Mouse (Mus musculus): ENCODE results near the gene Dnajc5. TPM values are rescaled to one million over a fixed set of nuclear protein-coding genes. Genes with fewer than 3 reads are reported as not detected.
A peak's percentile ranks its signal among the peaks of the same experiment; 100 is the strongest.

Dnajc5 gene
- polyA plus RNA-seq, 1 experiment from 2014 or later = 129 TPM

DNA sequence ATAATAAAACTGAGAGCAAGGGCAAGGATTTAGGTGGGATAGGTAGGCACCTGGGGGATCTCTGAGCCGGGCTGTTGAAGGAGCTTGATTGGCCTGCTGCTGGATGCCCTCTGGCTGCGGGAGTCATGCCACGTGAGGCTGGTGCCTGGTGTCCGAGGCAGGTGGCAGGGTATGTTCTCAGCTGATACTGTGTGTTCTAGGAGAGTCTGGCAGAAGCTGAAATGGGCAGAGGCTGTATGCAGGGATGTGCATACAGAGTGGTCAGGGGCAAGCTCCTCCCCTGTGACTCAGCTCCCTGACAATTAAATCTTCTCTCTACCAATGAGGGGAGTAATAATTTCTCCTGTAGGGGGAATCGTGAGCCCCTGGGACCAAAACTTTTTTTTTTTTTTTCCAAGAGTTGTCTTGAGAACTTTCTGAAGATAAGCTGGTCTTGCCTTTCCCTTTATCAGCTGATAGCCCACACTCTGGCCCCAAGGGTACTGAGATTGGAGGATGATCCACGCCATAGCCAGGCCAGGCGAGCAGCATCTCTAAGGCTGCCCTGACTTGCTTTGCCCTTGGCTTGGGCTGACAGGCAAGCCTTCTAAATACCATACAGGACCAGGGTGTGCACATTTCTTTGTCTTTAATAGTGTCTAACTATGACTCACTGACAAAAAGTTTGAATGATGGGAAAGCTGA lies 77.2 kb downstream of the Dnajc5 start:
- H3K9ac ChIP-seq = no peak overlapping the region
- 73% methylated on average over 7 of the region's 7 CpGs for WGBS
- no peak for ATAC-seq (ENCODE audit: low FRiP score)
- H3K4me2 ChIP-seq = peak overlapping the region; percentile 82
- no peaks in the 10 kb centered on the region for H3K27me3 ChIP-seq
- H3K9me3 ChIP-seq = no peaks in the 10 kb centered on the region
- peaks cover 16% of the 10 kb centered on the region; the same call in 1 of the 2 replicates for H3K36me3 ChIP-seq (replicated peaks)
- peaks cover 46% of the 10 kb centered on the region for H3K4me1 ChIP-seq
- no peak overlapping the region; the same call in 1 of the 2 replicates for H3K4me3 ChIP-seq (replicated peaks)
- H3K27ac ChIP-seq = peak overlapping the region; percentile 84; the same call in 1 of the 2 replicates

DNA sequence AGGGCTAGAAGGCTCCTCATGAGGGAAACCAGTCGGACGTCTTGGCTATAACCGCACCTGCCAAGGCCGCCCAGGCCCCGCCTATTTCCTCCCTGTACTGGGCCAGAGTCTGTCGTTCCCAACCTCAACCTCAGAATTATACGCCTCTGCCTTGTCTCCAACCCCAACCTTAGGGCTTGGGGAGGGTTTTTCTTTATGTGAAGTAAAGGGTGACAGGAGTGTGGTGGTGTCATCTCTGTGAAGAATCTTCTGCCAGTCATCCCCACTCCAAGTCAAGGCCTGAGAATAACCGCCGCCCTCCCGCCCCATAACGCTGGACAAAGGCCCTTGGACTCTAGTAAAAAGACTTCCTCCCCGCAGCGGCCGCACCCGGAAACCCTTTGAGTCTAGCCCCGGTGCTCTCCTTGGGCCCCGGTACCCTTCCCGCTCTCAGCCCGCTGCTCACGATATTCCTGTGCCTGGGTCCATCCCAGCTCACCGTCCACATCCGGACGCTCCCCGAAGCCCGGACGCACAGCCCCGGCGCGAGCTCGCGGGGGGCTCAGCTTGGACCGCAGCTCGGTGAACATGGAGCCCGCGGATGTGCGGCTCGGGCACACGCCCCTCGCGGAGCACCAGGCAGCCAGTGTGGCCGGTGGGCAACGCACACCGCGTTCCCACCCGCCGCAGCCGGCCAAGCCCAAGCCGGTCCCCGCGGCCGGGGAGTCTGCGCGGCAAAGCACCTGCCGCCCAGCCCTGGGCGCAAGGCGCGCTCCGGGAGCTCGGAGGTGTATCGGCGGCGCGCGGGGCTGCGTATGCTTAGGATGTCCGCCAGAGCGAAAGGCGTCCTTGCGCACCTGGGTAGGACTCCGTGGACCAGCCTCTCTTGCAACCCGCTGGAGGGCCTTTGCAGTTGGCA lies 78.4 kb downstream of the Dnajc5 start, which contains the start of gene Samd10:
Samd10 (minus strand) TSS at position 759 of the 898 bp plus-strand sequence.
- ATAC-seq (ENCODE audit: low FRiP score) = peak; percentile 34
- H3K9ac ChIP-seq = peak within 1 kb of the TSS; percentile 92
- H3K27me3 ChIP-seq = no peaks in the 10 kb centered on the region
- H3K9me3 ChIP-seq = no peaks in the 10 kb centered on the region
- H3K4me2 ChIP-seq = peak within 1 kb of the TSS; percentile 82
- peak within 1 kb of the TSS; percentile 76 for H3K4me3 ChIP-seq (replicated peaks)
- peaks cover 16% of the 10 kb centered on the region; the same call in 1 of the 2 replicates for H3K36me3 ChIP-seq (replicated peaks)
- WGBS = under 1% methylated on average over 71 of the region's 71 CpGs
- peaks cover 47% of the 10 kb centered on the region for H3K4me1 ChIP-seq
- peak within 1 kb of the TSS; percentile 84 for H3K27ac ChIP-seq

DNA sequence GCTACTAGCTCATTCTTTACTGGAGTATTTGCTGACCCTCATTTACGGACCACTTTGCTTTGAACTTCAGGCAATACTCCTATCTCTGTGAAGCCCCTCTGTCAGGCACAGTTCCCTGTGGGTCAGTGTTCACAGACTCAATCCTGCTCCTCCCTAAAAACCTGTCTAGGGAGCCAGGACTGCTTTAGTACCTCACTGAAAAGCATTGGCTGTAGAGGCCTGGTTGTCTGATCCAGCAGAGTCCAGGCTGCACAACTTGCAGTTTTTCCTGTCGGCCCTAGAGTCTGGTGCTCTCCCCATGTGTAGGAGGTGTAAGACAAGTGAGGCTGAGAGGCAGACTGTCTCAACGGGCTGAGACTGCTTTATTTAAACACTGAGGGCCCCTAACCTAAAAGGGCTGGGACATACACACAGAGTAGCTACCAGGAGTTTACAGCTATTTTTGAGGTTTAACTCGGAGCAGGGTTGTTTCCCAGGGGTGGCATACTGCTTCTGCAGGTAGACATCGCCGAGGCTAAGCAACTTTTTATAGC lies 80.0 kb downstream of the Dnajc5 start:
- H3K4me3 ChIP-seq (replicated peaks) = peak overlapping the region; percentile 92
- H3K36me3 ChIP-seq (replicated peaks) = peaks cover 16% of the 10 kb centered on the region; the same call in 1 of the 2 replicates
- no peak for ATAC-seq (ENCODE audit: low FRiP score)
- WGBS = 67% methylated on average over 6 of the region's 6 CpGs
- H3K9ac ChIP-seq = peak overlapping the region; percentile 93; the same call in 1 of the 2 replicates
- peak overlapping the region; percentile 84; the same call in 1 of the 2 replicates for H3K27ac ChIP-seq
- H3K4me2 ChIP-seq = peak overlapping the region; percentile 87
- no peaks in the 10 kb centered on the region for H3K9me3 ChIP-seq
- no peaks in the 10 kb centered on the region for H3K27me3 ChIP-seq
- peaks cover 47% of the 10 kb centered on the region for H3K4me1 ChIP-seq

GRCm38 (mm10) chr2:181600828-181601750 lies 80.8 kb downstream of the Dnajc5 start:
- WGBS = 1% methylated on average over 57 of the region's 57 CpGs
- Histone ChIP-seq H3K9ac (peak overlapping the region; percentile 93), H3K4me1 (peaks cover 47% of the 10 kb centered on the region), H3K27me3 (no peaks in the 10 kb centered on the region), H3K4me3 (replicated peaks) (peak overlapping the region; percentile 92), H3K27ac (peak overlapping the region; percentile 84), H3K4me2 (peak overlapping the region; percentile 87), H3K36me3 (replicated peaks) (peaks cover 8% of the 10 kb centered on the region; the same call in 1 of the 2 replicates), H3K9me3 (no peaks in the 10 kb centered on the region)
- peak; percentile 95 for ATAC-seq (ENCODE audit: low FRiP score)

GRCm38 (mm10) chr2:181601751-181602145 lies 81.5 kb downstream of the Dnajc5 start:
- H3K27ac ChIP-seq = no peak overlapping the region
- WGBS = 29% methylated on average over 10 of the region's 10 CpGs
- no peaks in the 10 kb centered on the region for H3K27me3 ChIP-seq
- peak overlapping the region; percentile 93 for H3K9ac ChIP-seq
- no peaks in the 10 kb centered on the region for H3K9me3 ChIP-seq
- peaks cover 47% of the 10 kb centered on the region for H3K4me1 ChIP-seq
- peak overlapping the region; percentile 87 for H3K4me2 ChIP-seq
- ATAC-seq (ENCODE audit: low FRiP score) = no peak
- H3K36me3 ChIP-seq (replicated peaks) = 0 out of 2 replicates have a peak, but pooled peaks cover 2% of the 10 kb centered on the region
- peak overlapping the region; percentile 92 for H3K4me3 ChIP-seq (replicated peaks)

GRCm38 (mm10) chr2:181602367-181602766 lies 82.1 kb downstream of the Dnajc5 start:
- Histone ChIP-seq H3K36me3 (replicated peaks) (no peaks in the 10 kb centered on the region), H3K4me3 (replicated peaks) (peak overlapping the region; percentile 92; the same call in 1 of the 2 replicates), H3K9me3 (no peaks in the 10 kb centered on the region), H3K27ac (no peak overlapping the region), H3K9ac (no peak overlapping the region), H3K4me1 (peaks cover 45% of the 10 kb centered on the region), H3K27me3 (no peaks in the 10 kb centered on the region), H3K4me2 (peak overlapping the region; percentile 87)
- WGBS = 78% methylated on average over 4 of the region's 4 CpGs
- no peak for ATAC-seq (ENCODE audit: low FRiP score)

Small RNA genes lying within 50 kb of the gene (microRNA-seq; reads per million reads assigned to microRNA genes)
- not detected for gene Mir7006

Other genes with a start within 250 kb of the Dnajc5 start
- gene Gmeb2, start 232.4 kb upstream of the Dnajc5 start, polyA plus RNA-seq (2016; fragmentation: Nextera tagmentation; extraction: Ambion mirVana) = 22.3 and 24.2 TPM in 2 replicates
- 360 and 385 TPM in 2 replicates for gene Stmn3, start 206.0 kb upstream of the Dnajc5 start, polyA plus RNA-seq (2016; fragmentation: Nextera tagmentation; extraction: Ambion mirVana)
- gene Rtel1, start 200.7 kb upstream of the Dnajc5 start, polyA plus RNA-seq (2016; fragmentation: Nextera tagmentation; extraction: Ambion mirVana) = 59.1 and 67.3 TPM in 2 replicates
- gene Zgpat, start 155.6 kb upstream of the Dnajc5 start, polyA plus RNA-seq (2016; fragmentation: Nextera tagmentation; extraction: Ambion mirVana) = 62.4 and 69.5 TPM in 2 replicates
- gene Arfrp1, start 155.1 kb upstream of the Dnajc5 start, polyA plus RNA-seq (2016; fragmentation: Nextera tagmentation; extraction: Ambion mirVana) = 83.6 and 86.4 TPM in 2 replicates
- gene Lime1, start 140.4 kb upstream of the Dnajc5 start, polyA plus RNA-seq (2016; fragmentation: Nextera tagmentation; extraction: Ambion mirVana) = 33.9 and 34.5 TPM in 2 replicates
- 14.4 and 16.1 TPM in 2 replicates for gene Zbtb46, start 61.1 kb upstream of the Dnajc5 start, polyA plus RNA-seq (2016; fragmentation: Nextera tagmentation; extraction: Ambion mirVana)
- gene Abhd16b, start 27.3 kb upstream of the Dnajc5 start, polyA plus RNA-seq (2016; fragmentation: Nextera tagmentation; extraction: Ambion mirVana) = 0.10 TPM in 1 of 2 replicates, not detected in the other
- 133 and 134 TPM in 2 replicates for gene Tpd52l2, start 23.3 kb upstream of the Dnajc5 start, polyA plus RNA-seq (2016; fragmentation: Nextera tagmentation; extraction: Ambion mirVana)
- gene Uckl1, start 64.4 kb downstream of the Dnajc5 start, polyA plus RNA-seq (2016; fragmentation: Nextera tagmentation; extraction: Ambion mirVana) = 50.7 and 50.8 TPM in 2 replicates
- gene Prpf6, start 71.4 kb downstream of the Dnajc5 start, polyA plus RNA-seq (2016; fragmentation: Nextera tagmentation; extraction: Ambion mirVana) = 75.6 and 76.9 TPM in 2 replicates
- 70.9 and 74.5 TPM in 2 replicates for gene Zfp512b, start 72.3 kb downstream of the Dnajc5 start, polyA plus RNA-seq (2016; fragmentation: Nextera tagmentation; extraction: Ambion mirVana)
- gene Samd10, start 78.7 kb downstream of the Dnajc5 start, polyA plus RNA-seq (2016; fragmentation: Nextera tagmentation; extraction: Ambion mirVana) = 71.3 and 73.8 TPM in 2 replicates
- gene Gm29797, start 136.5 kb downstream of the Dnajc5 start, polyA plus RNA-seq (2016; fragmentation: Nextera tagmentation; extraction: Ambion mirVana) = 0.28 TPM in 1 of 2 replicates, not detected in the other
- 14.1 and 15.2 TPM in 2 replicates for gene Sox18, start 151.2 kb downstream of the Dnajc5 start, polyA plus RNA-seq (2016; fragmentation: Nextera tagmentation; extraction: Ambion mirVana)
- 23.2 and 28.2 TPM in 2 replicates for gene Tcea2, start 159.8 kb downstream of the Dnajc5 start, polyA plus RNA-seq (2016; fragmentation: Nextera tagmentation; extraction: Ambion mirVana)
- gene Rgs19, start 173.5 kb downstream of the Dnajc5 start, polyA plus RNA-seq (2016; fragmentation: Nextera tagmentation; extraction: Ambion mirVana) = 47.5 and 47.6 TPM in 2 replicates
- gene Lkaaear1, start 178.0 kb downstream of the Dnajc5 start, polyA plus RNA-seq (2016; fragmentation: Nextera tagmentation; extraction: Ambion mirVana) = not detected in 2 replicates
- gene Oprl1, start 194.5 kb downstream of the Dnajc5 start, polyA plus RNA-seq (2016; fragmentation: Nextera tagmentation; extraction: Ambion mirVana) = 28.4 and 29.2 TPM in 2 replicates
- gene Myt1, start 242.8 kb downstream of the Dnajc5 start, polyA plus RNA-seq (2016; fragmentation: Nextera tagmentation; extraction: Ambion mirVana) = 51.9 and 60.8 TPM in 2 replicates

Data from forebrain, embryonic 12.5 days (tissue).